Mouse (Mus musculus) kidney, adult 11 months (tissue): ENCODE measurements around the gene Elp1.
A peak's percentile ranks its signal among the peaks of the same experiment; 100 is the strongest.

ENCODE experiments used
- DNase-seq: peaks from one replicate; pipeline ENCODE4 v3.0.0; 2022

Gene Elp1

DNA sequence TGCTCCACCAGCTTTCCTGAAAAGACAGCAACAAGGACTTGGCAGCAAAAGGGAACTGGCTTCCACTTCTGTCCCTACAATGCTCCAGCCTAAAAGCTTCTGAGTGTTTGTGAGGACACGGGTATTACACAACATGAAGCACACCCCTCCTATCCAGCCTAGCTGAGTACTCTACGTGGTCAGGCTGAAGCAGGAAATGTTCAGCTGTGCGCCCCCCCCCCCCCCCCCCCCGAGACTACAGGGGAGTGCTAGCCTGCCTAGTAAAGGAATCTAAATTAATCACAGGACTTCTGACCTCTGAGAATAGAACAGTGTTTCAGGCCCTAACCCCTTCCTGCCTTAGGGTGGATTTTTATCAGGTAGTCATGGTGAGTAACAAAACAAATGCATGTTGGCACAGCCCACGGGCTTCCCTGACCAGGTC is 34.3 kb downstream of the Elp1 start:
- no peak for DNase-seq

DNA sequence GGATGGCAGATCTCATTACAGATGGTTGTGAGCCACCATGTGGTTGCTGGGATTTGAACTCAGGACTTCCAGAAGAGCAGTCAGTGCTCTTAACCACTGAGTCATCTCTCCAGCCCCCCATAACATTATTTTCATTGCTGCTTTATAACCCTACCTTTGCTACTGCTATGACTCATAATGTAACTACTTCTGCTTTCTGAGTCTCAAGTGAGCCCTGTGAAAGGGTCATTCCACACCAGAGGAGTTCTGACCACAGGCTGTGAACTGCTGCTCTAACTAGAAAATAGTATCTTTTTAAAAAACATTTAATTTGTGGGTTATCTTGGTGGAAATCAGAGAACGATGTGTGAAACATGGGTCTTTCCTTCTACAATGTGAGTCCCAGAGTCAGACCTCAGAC is 44.4 kb downstream of the Elp1 start:
- DNase-seq, result no peak

DNA sequence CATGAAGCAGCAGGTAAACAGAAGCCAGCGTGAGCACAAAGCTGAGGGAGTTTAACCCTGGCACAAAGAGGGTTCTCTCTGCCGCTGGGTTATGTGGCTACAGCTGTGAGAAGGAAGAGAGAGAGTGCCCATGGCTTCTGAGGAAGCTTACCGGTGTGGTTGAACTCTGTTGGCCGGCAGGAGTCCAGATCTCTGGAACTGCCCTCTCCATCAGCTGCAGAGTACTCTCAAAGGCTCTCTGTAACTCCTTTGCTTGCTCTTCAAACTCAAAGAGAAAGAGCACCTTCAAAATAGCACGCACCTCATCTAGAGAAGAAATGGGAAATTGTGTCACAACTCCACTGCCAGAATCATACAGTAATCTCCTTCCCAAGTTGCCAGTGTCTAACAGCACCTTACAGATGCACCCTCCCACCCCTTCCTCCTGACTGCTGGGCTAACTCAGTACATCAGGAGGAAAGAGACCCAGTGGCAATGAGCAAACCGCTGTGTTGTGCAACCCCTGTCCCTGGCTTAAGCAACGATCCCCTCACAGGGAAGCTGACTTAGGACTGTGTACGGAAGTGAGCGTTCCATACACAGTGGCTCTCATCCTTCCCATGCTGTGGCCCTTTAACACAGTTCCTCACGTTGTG is 45.0 kb downstream of the Elp1 start:
- no peak for DNase-seq

DNA sequence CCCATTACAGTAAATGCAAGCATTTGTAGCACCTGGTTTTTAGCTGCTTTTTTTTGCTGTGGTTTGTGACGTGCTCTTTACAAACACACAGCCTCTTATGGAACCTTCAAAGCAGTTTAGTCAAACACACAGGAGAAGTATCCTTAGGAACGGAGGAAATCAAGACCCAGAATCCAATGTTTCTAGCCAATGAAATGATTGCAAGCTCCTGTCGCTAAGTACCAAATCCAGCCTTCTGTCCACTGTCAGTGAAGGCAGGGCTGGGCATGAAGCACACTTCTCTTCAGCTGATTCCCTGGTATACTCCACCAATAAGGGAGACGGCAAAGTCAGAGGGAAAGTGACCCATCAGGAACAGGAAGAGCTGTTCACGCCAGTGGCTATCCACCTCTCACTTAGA is 46.1 kb downstream of the Elp1 start:
- no peak for DNase-seq

DNA sequence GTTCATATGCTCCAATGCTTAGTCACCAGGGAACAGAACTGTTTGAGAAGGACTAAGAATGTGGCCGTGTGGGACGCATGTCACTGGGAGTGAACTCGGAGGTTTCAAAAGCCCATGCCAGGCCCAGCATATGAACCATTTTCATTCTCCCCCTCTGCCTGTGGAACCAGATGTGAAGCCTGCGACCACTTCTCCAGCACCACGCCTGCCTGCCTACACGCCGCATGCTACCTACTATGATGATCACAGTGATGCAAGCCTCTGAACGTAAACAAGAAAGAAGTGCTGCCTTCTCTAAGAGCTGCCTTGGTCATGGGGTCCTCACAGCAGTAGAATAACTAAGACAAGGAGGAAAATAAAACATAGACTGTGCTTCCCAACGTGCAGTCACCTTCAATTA is 54.7 kb downstream of the Elp1 start:
- no peak for DNase-seq

DNA sequence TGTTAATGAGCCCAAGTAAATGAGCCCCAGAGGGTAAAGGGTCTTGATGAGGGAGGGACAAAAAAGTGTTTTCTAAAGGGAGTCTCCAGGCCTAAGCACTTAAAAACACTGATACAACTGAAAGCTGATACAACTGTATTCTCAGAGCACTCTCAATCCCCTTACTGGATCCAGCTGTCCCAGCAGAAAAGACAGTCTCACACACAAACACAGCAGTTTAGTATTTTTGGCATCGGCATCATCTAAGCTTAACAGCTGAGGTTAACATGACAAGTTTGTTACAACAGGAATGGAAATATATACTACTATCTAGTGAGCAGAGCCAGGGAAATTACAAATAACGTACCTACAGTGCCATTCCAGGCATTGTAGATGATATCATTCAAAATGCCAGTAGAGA is 55.8 kb downstream of the Elp1 start:
- no peak for DNase-seq

DNA sequence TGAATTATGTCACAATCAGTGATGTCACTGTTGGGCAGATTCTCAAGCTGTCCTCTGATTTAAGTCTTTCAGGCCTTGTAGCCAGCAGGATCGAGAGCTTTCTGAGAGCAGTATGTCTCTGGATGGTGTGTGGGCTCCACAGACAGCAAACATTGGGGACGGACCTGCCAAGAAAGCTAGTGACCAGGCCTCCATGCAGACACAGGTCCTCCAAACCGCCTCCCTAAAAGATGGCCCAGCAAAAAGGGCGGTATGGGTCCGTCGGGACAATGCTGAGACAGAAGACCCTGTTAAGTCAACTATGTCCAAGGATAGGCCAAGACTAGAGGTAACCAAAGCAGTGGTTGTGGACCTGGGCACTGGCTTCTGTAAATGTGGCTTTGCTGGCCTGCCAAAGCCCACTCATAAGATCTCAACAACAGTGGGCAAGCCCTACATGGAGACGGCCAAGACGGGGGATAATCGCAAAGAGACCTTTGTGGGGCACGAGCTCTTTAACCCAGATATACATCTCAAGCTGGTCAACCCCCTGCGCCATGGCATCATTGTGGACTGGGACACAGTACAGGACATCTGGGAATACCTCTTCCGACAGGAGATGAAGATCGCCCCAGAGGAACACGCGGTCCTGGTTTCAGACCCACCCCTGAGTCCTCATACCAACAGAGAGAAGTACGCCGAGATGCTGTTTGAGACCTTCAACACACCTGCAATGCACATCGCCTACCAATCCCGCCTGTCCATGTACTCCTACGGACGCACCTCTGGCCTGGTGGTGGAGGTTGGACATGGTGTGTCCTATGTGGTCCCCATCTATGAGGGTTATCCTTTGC is 58.6 kb downstream of the Elp1 start, which contains the start of gene Actl7a:
Gene Actl7a (plus strand): TSS at position 51 of the 833 bp plus-strand sequence.
- DNase-seq, result no peak

DNA sequence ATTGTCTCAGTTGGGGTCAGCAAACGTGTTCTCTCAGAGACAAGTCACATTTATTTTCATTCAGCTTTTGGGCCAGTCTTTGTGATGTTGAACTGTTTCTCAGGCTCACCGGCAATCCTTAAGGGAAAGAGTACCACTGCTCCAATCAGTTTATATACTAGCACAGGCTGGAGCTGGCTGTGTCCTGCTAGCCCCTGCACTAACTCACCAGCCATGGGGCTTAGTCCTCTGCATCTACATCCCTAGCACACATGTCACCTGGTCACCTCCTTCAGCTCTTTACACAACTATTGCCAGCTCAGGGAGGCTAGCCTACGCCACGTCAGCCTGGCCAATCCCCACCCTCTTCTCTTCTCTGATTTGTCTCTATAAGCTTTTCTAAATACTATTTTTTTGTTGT is 59.4 kb downstream of the Elp1 start:
- no peak for DNase-seq

DNA sequence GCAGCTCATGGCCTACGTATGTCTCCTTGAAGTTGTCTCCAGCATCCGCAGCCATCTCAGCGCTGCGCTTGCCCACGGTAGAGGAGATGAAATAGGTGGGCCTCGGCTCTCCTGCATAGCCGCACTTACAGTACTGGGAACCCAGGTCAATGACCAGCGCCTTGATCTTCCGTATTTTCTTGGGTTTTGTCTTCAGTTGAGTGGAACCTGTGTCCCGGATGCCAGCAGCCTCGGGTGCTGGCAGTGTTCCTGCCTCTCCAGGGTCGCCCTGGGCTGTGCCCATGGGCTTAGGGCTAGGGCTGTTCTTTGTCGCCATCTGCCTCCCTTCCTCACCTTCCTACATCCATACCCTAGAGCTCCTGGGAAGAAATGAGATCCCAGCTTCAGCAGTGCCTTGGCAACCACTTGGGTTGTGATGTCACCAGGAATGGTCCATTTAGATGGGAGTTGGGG is 61.1 kb downstream of the Elp1 start, which contains the start of gene Actl7b:
Gene Actl7b (minus strand): TSS at position 403 of the 453 bp plus-strand sequence.
- no peak for DNase-seq

DNA sequence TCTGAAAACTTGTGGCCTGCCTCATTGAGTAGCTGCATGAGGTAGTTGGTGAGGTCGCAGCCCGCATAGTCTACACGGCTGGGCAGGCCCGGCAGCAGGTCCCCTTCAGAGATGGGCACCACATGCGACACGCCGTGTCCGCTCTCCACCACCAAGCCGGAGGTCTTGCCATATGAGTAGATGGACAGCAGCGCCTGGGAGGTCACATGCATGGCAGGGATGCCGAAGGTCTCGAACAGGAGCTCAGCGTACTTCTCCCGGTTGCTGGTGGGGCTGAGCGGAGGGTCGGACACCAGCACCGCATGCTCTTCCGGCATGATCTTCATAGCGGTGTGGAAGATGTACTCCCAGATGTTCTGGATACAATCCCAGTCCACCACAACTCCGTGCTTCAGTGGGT is 61.5 kb downstream of the Elp1 start:
- no peak for DNase-seq

DNA sequence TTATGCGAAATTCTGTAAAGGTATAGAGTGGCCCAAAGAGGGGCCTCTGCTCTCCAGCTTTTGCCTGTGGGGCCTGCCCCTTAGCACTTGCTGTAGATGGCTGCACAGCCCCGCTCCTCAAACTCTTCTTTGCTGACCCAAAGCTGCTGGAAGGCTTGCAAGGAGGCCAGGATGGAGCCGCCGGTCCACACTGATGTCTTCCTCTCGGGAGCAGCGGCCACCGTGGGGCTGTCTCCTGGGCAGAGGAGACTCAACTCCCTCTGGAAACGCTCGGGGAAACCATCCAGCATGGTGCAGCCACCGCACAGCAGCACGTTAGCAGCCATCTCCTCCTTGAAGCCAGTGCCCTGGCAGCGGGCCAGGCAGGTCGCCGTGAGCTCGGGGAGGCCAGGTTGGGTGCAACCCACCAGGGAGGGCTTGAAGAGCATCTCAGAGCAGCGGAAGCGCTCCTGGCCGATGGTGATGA is 62.1 kb downstream of the Elp1 start, which contains the start of gene Gm26657:
Gene Gm26657 (plus strand): TSS at position 51 of the 466 bp plus-strand sequence.
- no peak for DNase-seq

DNA sequence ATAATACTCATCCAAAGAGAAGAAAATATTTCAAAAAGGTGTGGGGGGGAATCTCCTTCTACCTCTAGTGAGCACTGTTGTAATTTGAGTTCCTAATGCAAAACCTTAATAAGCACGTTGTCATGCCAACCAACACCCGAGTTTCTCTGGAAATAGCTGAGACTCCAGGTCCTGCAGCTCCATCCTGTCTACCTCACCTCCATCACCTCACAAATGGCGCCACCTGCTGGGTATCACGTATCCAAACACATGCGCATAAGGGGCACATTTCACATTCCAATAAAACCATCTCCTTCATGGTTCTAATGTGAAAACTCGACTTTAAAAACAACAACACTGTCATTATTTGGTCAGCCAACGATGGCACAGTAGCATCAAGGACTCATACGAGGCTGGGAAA is 76.3 kb downstream of the Elp1 start:
- no peak for DNase-seq

DNA sequence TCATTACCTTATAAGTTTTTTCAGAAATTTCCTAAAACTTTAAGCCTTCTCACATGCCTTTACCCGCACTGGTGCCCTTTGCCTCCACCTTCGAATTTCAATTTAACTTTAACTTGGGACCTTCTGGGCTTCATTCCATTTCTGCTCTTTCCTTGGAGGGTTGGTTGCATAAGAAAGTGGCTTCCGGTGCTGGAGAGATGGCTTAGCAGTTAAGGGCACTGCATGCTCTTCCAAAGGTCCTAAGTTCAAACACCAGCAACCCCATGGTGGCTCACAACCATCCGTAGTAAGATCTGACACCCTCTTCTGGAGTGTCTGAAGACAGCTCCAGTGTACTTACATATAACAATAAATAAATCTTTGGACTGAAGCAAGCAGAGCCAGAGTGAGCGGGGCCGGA is 78.9 kb downstream of the Elp1 start:
- peak; percentile 68 for DNase-seq

DNA sequence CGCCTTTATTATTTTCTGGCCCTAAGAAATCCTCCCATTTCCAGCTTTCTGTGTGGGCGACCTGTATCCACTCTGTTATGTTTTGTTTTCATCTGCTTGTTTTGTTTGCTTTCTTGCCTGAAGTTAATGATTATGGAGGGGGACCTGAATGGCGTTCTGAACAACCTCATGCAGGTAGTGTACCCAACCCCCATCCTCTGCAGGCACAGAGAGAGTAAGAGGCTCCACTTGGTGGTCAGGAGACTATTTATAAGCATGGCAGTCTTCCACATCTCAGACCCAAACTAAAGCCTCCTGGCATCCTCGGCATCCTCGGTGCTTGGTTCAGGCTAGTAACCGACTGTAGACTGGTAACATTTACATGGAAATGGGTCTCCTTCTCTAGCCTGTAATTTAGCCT is 79.8 kb downstream of the Elp1 start:
- DNase-seq, result peak; percentile 49

DNA sequence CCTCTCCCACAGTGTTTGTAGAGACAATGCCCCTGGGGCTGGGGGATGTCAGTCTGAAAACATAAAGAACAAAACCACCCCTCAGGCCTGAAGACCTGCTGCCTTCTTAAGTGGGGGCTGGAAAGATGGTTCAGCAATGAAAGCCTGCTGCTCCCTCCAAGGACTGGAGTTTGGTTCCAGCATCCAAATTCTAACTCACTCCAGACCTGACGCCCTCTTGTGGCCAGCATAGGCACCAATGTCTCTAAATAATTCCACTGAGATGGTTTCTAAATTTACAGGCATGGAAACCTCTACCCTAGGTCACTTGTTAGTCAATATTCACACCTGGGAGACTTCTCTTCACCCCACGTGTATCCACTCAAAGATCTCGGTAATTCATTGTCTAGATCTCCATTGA is 80.7 kb downstream of the Elp1 start:
- no peak for DNase-seq

DNA sequence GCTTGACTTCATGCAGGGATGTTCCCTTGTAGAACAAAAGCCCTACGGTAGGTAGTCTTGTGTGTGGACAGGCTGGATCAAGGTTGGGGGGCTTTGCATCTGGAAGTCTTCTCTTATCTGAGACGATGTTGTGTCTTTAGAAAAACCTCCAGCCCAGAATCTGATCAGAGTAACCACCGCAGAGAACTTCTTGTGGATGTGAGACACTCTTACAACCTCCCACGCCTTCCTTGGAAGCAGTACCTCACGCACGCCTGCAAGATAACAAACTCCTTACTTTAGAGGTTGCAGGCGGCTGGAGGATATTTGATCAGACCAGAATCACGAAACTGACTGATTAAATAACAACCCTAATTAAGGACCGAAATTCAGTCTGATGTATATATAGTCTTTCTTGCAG is 81.7 kb downstream of the Elp1 start:
- no peak for DNase-seq

DNA sequence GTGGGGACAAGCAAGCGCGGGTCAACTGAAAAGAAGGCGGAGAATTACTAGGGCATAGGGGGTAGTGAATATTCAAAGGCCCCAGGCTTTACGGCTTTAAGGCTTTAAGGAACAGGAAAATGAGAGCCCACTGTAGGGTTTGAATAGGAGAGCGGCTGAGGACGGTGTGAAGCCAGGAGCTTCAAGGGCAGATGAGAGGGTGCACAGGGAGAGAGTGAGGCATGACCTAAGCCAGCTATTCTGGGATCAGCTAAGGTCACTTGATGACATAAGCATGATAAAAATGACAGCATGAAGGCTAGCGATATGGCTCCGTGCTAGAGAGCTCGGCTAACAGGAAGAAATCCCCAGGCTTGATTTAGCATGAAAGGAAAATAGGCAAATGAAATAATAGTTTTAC is 82.7 kb downstream of the Elp1 start:
- no peak for DNase-seq

DNA sequence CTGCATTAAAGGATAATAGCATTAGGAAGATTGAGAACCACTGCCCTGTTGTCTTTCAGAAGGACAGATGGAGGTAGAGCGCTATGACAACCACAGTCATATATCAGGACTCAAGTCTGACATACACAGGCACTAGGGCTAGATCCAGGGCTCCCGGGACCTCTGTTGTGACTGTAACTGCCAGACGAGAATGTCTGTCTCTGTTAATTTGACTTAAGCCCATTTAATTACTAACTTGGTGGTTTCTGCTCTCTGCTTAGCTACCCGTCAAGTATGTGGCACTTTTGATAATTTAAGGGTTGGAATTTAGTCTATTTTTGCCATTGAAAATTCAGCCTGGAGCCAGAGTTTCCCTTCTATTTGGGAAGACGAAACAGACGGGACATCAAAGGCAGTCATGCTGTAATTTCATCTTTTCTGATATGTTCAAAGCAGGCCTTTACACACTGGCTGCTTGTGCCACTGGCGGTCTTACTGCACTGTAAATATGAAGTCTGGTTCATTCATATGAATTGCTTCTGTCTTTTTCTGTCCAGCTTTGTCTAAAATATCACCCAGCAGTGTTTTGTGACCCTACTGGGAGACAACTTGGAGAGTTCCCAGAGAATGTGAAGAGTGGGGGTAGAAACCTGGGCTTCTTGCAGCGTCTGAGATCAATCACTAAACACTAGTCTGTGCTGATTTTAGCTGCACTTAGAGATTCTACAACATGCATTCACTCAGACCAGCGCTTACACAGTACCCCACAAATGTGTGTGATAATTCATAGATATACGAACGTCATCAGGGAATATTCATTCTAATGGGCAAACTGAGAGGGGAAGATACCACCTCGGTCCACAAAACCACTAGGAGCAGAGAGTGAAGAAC is 83.3 kb downstream of the Elp1 start:
- DNase-seq, result no peak

DNA sequence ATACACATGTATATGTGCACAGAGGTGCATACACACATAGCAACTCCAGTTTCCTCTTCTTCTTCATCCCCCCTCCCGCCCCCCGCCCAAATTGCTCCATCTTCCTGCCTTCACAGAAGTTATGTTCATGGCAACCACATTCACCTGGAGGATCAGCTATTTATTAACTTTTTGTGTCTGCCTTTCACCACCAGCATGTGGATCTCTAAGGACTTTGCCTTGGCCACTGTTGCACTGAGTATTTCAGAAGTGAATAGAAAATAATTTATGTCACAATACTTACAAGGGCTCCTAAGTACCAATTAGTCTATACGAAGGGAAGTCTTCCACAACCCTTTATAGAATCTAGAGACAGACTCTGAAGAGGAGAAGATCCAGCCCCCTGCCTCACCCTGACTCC is 84.2 kb downstream of the Elp1 start:
- no peak for DNase-seq

DNA sequence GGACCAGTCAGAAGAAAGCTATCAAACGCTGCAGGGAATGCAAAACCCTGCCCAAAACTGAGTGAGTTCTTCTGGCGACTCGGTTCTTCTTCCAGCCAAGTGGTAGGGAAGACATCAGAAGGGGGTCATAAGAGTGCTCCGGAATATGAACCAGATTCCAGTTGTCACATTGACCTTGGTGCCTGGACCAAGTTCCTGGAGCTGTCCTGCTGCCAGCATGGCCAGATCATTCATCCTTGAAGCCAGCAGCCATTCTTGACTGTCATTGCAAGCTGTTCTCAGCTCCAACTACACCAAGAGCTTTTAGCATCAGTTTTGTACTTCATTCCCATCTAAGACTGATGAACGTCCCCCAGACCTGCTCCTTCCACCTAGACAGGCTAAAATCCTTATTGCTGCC is 85.3 kb downstream of the Elp1 start:
- no peak for DNase-seq

DNA sequence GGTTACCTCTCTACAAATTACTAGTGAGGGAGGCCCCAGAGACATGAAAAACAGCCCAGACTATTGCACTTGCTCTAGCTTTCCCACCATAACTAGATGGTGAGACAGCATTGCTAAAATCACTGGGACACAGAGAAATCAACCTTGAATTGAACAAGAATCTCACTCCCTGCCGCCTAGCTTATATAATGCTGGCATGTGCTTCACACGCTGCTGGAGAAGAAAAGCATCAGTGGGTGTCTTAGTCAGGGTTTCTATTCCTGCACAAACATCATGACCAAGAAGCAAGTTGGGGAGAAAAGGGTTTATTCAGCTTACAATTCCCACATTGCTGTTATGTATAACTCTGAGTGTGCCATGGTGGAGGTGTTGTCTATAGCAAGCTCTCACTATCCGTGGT is 89.0 kb downstream of the Elp1 start:
- no peak for DNase-seq

DNA sequence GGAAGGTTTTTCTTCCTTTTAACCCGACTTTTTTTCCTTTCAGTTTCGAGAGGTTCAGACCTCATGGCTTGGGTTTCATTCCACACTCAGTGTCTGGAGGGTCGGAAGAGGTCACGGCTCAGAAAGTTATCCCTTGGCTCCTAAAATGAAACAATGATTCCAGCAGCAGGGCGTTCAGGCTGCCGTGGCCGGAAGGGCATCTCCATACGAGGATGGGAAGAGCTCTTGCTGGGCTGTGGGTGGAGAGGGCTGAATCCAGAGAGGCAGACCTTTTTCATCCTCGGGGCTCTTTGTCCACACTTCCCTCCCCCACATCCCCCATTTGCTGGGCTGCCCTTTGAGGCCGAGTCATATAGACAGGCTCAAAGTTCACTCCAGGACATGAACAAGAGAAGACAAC is 99.9 kb downstream of the Elp1 start:
- DNase-seq, result no peak
